Mouse (Mus musculus): ENCODE results near the gene Pam16. TPM values are rescaled to one million over a fixed set of nuclear protein-coding genes. Genes with fewer than 3 reads are reported as not detected.

Gene Pam16
- polyA plus RNA-seq, 1 experiment = 132 TPM

DNA sequence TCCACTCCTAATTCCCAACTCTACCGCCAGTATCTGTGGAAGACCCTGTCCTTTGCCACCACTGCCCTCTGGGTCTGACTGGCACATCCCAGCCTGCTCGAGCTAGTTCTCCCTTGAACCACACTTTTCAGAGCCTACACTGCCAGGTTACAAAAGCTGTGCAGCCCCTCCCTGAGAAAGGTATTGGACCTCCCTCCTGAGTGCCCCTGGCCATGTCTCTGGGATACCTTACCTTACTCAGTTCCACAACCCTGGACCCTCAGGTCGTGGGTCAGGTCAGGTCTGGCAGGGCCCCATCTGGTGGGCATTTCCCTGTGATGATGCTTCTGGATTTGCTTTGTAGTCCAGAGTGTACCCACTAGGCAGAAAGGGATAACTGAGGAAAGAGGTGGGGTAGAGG, 25.2 kb downstream of the Pam16 start:
- no peak for TF ChIP-seq POLR2A (IDR thresholded peaks at IDR 0.05; ENCODE audit: borderline replicate concordance, insufficient read depth, low read length)
- no peak for TF ChIP-seq CTCF (IDR thresholded peaks at IDR 0.05; ENCODE audit: borderline replicate concordance, insufficient read depth, low read depth, low read length)
- WGBS = 81% methylated on average over 3 of the region's 3 CpGs
- Histone ChIP-seq H3K27ac (ENCODE audit: insufficient read depth, low read length) (no peak overlapping the region), H3K4me1 (ENCODE audit: control insufficient read depth, insufficient read depth, low read length) (peaks cover 12% of the 10 kb centered on the region; the same call in 1 of the 2 replicates), H3K27me3 (ENCODE audit: control insufficient read depth, insufficient read depth, low read length) (no peaks in the 10 kb centered on the region), H3K4me3 (replicated peaks; ENCODE audit: insufficient read depth, low read depth, low read length) (no peak overlapping the region)
- DNase-seq = no peak

DNA sequence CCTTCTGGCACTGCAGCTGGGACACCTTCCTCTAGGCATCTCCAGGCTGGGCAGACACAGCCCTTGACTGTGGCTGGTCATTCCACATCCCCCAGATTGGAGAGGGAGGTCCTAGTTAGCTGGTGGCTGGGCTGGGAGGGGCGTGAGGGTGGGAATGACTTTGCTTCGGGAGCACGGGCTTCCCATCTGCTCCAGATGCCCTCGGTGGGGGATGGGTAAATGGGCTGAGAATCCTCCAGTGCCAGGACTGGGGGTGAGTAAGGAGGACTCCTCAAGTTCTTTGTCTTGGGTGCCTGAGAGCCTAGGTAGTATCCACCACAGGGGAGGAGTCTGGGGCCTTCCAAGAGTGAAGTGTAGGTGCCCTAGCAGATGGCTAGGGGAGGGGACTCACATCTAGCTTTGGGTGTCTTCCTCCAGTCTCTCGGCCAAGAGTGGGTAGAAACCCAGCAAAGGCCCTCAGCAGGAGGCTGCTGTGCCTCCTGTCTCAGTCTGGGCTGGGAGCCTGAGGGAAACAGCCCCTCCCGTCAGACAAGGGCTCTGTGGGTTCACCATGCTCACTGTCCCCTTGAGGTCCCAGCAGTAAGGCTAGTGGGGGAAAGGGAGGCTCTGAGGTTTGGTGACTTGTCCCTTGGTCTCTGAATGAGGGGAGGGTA, 25.8 kb downstream of the Pam16 start:
- WGBS = 21% methylated on average over 6 of the region's 6 CpGs
- Histone ChIP-seq H3K27me3 (ENCODE audit: control insufficient read depth, insufficient read depth, low read length) (no peaks in the 10 kb centered on the region), H3K4me3 (replicated peaks; ENCODE audit: insufficient read depth, low read depth, low read length) (no peak overlapping the region), H3K27ac (ENCODE audit: insufficient read depth, low read length) (no peak overlapping the region), H3K4me1 (ENCODE audit: control insufficient read depth, insufficient read depth, low read length) (peaks cover 12% of the 10 kb centered on the region; the same call in 1 of the 2 replicates)
- no peak for DNase-seq
- TF ChIP-seq POLR2A (IDR thresholded peaks at IDR 0.05; ENCODE audit: borderline replicate concordance, insufficient read depth, low read length) (no peak), CTCF (IDR thresholded peaks at IDR 0.05; ENCODE audit: borderline replicate concordance, insufficient read depth, low read depth, low read length) (no peak)

DNA sequence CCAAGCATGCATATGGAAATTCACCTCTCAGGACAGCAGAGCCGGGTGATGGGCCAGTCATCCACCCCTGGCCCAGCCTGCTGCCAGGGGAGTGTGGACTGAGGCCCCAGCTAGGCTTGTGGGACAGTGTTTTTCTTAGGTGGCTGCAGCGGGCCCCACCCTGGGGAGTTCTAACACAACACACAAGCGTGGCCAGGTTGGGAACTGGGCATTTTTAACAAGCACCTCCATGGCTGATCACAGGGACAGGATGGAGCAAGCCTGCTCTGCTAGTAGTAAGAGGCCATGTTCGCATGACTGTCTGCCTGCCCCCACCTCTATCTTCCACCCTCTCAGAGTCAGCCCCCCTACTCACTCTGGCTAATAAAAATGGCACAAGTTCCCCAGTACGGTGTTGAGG, 26.7 kb downstream of the Pam16 start:
- TF ChIP-seq CTCF (IDR thresholded peaks at IDR 0.05; ENCODE audit: borderline replicate concordance, insufficient read depth, low read depth, low read length) = no peak
- TF ChIP-seq POLR2A (IDR thresholded peaks at IDR 0.05; ENCODE audit: borderline replicate concordance, insufficient read depth, low read length) = no peak
- Histone ChIP-seq H3K27ac (ENCODE audit: insufficient read depth, low read length) (no peak overlapping the region), H3K27me3 (ENCODE audit: control insufficient read depth, insufficient read depth, low read length) (no peaks in the 10 kb centered on the region), H3K4me1 (ENCODE audit: control insufficient read depth, insufficient read depth, low read length) (peaks cover 12% of the 10 kb centered on the region), H3K4me3 (replicated peaks; ENCODE audit: insufficient read depth, low read depth, low read length) (no peak overlapping the region)
- DNase-seq = no peak
- WGBS = 82% methylated on average over 5 of the region's 5 CpGs

DNA sequence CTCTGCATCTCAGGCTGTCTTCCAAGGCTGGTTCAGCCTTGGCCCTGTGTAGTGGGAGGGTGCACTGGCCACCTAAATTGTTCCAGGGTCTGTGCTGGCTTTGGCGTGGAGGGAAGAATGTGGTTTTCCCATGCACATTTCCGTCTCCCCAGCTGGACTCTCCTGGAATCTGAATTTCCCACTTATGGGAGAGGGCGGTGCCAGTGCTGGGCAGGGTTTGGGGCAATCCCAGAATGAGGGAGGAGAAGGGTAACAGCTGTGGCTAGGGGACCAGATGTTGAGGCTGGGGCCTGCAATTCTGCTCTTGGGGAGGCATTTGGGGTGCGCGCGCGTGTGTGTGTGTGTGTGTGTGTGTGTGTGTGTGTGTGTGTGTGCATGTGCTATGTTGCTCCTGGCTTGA, 27.5 kb downstream of the Pam16 start:
- peaks cover 10% of the 10 kb centered on the region for H3K4me1 ChIP-seq (ENCODE audit: control insufficient read depth, insufficient read depth, low read length)
- 74% methylated on average over 7 of the region's 7 CpGs for WGBS
- H3K27ac ChIP-seq (ENCODE audit: insufficient read depth, low read length) = no peak overlapping the region
- TF ChIP-seq POLR2A (IDR thresholded peaks at IDR 0.05; ENCODE audit: borderline replicate concordance, insufficient read depth, low read length) = no peak
- TF ChIP-seq CTCF (IDR thresholded peaks at IDR 0.05; ENCODE audit: borderline replicate concordance, insufficient read depth, low read depth, low read length) = no peak
- no peaks in the 10 kb centered on the region for H3K27me3 ChIP-seq (ENCODE audit: control insufficient read depth, insufficient read depth, low read length)
- no peak for DNase-seq
- H3K4me3 ChIP-seq (replicated peaks; ENCODE audit: insufficient read depth, low read depth, low read length) = no peak overlapping the region

DNA sequence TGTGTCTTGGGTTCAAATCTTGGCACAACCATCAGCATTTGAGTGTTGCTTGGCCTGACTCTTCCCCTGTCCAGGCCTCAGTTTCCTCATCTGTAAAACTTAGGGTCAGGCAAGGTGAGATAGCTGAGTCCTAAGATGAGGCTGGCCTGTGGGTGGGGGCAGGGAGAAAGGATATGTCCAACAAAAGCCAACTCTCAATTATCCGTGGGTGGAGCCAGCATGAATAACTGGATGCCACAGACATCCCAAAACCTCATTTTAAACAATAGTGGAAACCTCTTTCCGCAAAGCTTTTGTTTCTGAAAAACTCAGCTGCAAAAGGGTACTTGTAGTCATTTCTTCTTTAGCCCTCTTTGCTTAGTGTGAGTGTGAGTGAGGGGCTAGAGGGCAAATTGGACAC, 28.0 kb downstream of the Pam16 start:
- no peak overlapping the region for H3K4me3 ChIP-seq (replicated peaks; ENCODE audit: insufficient read depth, low read depth, low read length)
- H3K4me1 ChIP-seq (ENCODE audit: control insufficient read depth, insufficient read depth, low read length) = peaks cover 7% of the 10 kb centered on the region
- no peak for DNase-seq

DNA sequence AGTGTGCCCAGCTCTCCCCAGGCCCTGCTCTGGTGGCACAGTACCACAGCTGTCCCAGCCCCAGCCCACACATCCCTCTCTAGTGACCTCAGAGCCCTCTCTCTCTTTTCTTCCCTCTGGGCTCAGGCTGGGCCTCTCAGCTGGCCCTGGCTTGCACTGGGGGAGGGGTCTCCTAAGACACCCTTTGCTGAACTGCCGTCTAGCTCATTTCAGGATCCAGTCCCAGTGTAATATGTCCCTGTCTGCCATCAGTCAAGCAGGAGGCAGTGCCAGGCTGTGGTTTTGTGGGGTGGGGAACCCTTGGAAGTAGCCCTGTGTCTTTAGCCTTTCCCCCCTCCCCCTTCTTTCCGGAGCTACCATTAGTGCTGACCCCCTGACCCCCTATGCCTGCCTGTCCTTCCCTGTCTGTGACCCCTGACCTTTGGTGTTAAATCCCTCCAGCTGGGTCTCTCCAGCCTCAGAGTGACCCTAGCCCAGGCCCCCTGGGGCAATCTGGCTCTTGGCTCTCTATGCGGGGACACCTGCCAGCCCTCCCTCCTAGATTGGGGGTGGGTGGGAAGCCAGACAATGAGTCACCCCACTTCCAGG, 28.6 kb downstream of the Pam16 start:
- TF ChIP-seq CTCF (IDR thresholded peaks at IDR 0.05; ENCODE audit: borderline replicate concordance, insufficient read depth, low read depth, low read length) = no peak
- no peak for TF ChIP-seq POLR2A (IDR thresholded peaks at IDR 0.05; ENCODE audit: borderline replicate concordance, insufficient read depth, low read length)
- H3K4me1 ChIP-seq (ENCODE audit: control insufficient read depth, insufficient read depth, low read length) = peaks cover 7% of the 10 kb centered on the region
- no peak overlapping the region for H3K27ac ChIP-seq (ENCODE audit: insufficient read depth, low read length)
- 48% methylated on average over 3 of the region's 3 CpGs for WGBS
- no peaks in the 10 kb centered on the region for H3K27me3 ChIP-seq (ENCODE audit: control insufficient read depth, insufficient read depth, low read length)
- no peak overlapping the region for H3K4me3 ChIP-seq (replicated peaks; ENCODE audit: insufficient read depth, low read depth, low read length)
- no peak for DNase-seq

More for the DNA sequence above, 28.0 kb downstream of the Pam16 start:
- Histone ChIP-seq H3K27me3 (ENCODE audit: control insufficient read depth, insufficient read depth, low read length) (no peaks in the 10 kb centered on the region), H3K27ac (ENCODE audit: insufficient read depth, low read length) (no peak overlapping the region)
- TF ChIP-seq POLR2A (IDR thresholded peaks at IDR 0.05; ENCODE audit: borderline replicate concordance, insufficient read depth, low read length) = no peak
- TF ChIP-seq CTCF (IDR thresholded peaks at IDR 0.05; ENCODE audit: borderline replicate concordance, insufficient read depth, low read depth, low read length) = no peak
- WGBS = 62% methylated on average over 2 of the region's 2 CpGs

DNA sequence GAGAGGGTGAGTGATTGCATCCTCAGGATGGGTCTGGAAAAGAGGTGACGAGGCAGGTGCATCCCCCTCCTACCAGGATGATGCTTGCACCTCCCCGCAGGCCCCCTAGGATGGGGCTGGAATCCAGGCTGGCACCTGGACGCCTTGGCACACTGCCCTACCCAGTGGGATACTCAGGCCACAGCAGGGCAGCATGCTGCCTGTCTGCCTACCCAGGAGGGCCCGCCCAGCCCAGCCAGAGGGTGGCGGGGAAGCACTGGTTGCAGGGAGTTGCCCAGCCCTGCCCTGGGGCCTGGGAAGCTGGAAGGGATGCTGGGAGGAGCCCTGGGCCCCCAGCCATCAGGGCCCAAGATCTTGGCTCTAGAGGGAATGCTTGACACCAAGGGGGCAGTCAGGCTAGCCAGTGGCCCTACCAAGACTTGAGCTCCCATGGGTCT, 29.2 kb downstream of the Pam16 start:
- TF ChIP-seq CTCF (IDR thresholded peaks at IDR 0.05; ENCODE audit: borderline replicate concordance, insufficient read depth, low read depth, low read length) (no peak), POLR2A (IDR thresholded peaks at IDR 0.05; ENCODE audit: borderline replicate concordance, insufficient read depth, low read length) (no peak)
- Histone ChIP-seq H3K4me3 (replicated peaks; ENCODE audit: insufficient read depth, low read depth, low read length) (peak overlapping the region; percentile 63), H3K4me1 (ENCODE audit: control insufficient read depth, insufficient read depth, low read length) (peaks cover 7% of the 10 kb centered on the region), H3K27ac (ENCODE audit: insufficient read depth, low read length) (no peak overlapping the region), H3K27me3 (ENCODE audit: control insufficient read depth, insufficient read depth, low read length) (no peaks in the 10 kb centered on the region)
- peak; percentile 52 to 56 for DNase-seq
- 31% methylated on average over 5 of the region's 5 CpGs for WGBS

All from cerebellum, adult 2 months (tissue).